Mouse (Mus musculus): ENCODE results near the gene Pik3ap1. TPM values are rescaled to one million over a fixed set of nuclear protein-coding genes. Genes with fewer than 3 reads are reported as not detected.
A peak's percentile ranks its signal among the peaks of the same experiment; 100 is the strongest.

Pik3ap1 gene
- polyA plus RNA-seq, 2 experiments from 2014 or later = 2.5 to 2.8 TPM

DNA sequence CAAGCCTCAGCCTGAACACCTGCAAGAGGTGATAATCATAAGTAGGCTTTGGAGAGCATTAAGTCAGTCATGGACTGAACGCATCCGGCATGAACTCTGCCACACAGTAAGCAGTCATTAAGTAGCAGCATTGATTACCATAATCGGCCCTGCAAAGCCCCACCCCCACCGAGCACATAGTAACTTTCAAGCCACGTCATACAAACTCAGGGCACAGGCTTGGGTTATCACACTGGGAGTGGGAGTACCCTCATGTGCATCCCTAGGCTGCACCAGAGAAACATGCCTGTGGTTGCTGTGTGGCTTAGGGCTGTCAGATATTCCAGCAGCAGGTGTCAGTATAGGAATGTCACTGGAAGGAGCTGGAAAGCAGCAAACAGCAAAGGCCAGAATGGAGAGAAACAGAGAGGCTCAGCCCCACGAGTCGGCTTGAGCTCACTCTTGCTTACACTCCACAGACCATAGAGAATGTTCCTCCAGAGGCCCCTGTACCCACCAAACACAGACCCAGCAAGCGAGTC, 105.1 kb downstream of the Pik3ap1 start:
- ATAC-seq = no peak

DNA sequence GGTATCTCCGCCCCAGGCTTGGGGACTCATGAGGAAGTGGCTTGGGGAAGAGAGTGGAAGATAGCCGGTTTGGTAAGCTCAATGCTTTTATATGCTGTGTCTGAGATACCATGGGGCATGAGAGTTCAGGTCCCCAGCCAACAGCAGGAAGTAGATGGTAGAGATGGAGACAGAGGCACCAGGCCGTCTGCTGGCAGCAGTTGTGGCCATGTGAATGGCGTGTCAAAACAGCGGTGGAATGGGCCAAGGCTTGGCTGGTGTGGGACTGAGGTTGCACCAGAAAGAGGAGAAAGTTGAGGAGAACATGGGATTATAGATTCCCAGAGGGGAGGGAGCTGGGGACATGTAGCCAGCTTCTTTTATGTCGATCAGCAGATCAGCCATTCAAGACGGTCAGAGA, 106.3 kb downstream of the Pik3ap1 start:
- no peak for ATAC-seq

DNA sequence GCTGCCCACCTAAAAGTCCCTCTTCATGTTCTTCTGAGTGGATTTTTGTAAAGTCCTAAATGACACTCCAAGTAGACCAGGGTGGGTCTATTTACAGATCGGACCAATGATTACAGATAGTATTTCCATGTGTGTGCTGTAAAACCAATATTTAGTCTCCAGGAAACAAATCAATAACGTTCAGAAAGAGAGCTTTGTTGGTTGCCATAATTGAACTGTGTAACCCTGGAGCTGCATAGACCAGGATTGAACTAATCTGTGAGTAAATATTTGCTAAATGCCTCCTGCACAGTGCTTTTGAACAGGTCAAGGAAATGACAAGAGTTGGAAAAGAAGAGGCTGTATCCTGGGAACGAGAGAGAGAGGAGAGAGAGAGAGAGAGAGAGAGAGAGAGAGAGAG, 109.3 kb downstream of the Pik3ap1 start:
- no peak for ATAC-seq

DNA sequence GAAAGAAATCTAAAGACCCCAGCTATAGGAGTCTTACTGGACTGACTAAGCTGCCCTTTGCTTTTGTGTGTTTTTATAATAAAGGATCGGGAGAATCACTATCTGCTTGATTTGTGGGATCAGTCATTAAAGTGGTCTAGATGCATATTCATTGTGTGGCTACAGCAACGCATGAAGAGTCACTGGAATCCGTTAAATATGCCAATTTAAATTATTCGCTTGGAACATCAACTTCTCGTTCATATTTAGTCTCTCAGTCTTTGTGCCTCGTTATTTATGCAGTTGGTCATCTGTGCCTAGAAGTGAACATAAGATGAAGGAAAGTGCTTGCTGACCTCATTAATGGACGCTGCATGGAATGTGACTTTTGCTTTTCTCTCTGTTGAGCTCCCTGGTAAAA, 114.0 kb downstream of the Pik3ap1 start:
- no peak for ATAC-seq

DNA sequence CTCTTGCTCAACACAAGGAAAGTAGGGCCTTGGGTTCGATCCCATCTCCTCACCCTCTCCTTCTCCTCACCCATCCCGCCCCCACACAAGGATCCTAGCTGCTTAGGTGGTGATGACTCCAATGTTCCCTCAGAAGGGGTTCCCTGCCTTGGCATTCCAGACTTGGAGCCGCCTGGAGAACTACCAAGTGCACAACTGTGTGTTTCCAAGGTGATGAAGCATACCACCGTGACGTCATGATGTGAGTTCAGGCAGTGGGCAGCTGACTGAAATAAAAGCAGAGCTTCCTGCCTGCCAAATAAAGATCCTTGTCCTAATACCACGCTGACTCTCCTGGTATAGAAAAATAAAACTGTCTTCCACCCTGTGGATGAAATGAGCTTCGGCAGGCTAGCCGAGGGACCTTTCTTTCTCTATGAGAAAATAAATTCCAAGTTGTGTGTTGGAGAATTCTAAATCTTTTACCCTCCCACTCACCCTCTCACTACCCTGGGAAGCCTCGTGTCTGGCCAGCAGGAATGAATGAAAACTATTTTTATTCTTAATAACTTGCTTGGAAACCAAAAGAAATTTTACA, 114.7 kb downstream of the Pik3ap1 start:
- no peak for ATAC-seq

DNA sequence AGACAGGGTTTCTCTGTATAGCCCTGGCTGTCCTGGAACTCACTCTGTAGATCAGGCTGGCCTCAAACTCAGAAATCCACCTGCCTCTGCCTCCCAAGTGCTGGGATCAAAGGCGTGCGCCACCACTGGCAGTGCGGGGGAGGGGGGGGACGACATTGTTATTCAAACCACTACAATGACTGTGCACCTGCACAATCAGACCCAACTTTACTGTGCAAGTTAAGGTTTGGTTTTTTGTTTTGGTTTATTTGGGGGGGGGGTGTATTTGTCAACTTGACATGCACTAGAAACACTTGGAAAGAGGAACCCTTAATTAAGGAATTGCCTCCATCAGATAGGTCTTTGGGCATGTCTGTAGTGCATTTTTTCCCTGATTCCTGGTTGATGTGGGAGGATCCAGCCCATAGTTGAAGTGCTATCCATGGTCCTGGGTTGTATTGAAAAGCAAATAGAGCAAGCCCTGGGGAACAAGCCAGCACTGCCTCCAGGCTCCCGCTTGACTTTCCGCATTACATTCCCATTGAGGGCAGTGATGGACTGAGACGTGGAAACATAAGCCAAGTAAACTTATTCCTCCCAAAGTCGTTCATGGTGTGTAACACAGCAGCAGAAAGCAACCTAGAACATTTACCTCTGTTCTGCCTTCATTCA, 118.5 kb downstream of the Pik3ap1 start:
- no peak for ATAC-seq

DNA sequence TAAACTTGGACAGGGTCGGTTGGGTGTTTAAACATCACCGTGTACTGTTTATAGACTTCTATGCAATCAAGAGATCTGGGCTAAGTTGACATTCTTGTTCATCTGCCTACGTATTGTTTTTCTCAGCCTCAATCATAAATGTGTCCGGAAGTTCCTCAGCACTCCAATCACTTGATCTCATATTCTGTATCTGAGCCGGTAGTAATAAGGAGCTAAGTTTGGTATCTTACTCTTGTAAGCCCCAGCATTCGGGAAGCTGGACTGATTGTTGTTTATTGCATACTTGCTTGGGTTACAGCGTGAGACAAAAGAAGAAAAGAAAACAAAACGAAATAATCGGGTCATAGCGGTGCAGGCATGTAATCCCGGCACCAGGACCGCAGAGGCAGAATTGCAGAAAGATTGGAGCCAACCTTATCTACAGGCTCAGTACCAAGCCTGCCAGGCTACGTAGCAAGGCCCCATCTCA, 120.5 kb downstream of the Pik3ap1 start:
- ATAC-seq = peak; percentile 64

DNA sequence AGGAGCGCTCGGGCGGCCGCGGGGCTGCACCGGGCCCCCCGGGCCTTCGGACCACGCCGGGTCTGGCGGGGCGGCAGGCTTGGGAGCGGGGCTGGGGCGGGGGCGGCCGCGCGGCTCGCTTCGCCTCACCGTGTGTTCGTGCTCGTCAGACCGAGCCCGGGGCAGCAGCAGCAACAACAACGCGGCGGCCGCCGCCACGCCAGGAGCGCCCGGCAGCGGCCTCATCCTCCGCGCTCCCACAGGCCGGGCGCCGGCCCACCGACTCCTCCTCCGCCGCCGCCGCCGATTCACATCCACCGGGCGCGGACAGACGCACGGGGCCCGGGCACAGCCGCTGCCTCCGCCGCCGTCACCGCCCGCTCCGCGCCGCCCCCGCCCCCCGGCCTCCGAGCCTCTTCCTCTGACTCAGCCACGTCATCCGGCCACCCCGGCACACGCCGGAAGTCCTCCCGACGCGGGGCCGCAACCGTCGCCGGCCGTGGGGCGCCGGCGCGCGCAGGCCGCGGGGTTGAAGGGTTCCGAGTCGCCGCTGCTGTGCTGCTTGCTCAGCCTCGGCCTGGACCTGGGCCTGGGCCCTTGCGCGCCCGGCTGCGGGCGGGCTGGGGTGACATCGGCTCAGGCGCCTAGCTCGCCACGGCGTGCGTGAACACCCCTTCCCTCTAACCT, 121.1 kb downstream of the Pik3ap1 start, which contains the start of gene Tm9sf3:
Gene Tm9sf3, minus strand, starts transcription at position 368 of the 666 bp plus-strand sequence.
- ATAC-seq = peak; percentile 79

DNA sequence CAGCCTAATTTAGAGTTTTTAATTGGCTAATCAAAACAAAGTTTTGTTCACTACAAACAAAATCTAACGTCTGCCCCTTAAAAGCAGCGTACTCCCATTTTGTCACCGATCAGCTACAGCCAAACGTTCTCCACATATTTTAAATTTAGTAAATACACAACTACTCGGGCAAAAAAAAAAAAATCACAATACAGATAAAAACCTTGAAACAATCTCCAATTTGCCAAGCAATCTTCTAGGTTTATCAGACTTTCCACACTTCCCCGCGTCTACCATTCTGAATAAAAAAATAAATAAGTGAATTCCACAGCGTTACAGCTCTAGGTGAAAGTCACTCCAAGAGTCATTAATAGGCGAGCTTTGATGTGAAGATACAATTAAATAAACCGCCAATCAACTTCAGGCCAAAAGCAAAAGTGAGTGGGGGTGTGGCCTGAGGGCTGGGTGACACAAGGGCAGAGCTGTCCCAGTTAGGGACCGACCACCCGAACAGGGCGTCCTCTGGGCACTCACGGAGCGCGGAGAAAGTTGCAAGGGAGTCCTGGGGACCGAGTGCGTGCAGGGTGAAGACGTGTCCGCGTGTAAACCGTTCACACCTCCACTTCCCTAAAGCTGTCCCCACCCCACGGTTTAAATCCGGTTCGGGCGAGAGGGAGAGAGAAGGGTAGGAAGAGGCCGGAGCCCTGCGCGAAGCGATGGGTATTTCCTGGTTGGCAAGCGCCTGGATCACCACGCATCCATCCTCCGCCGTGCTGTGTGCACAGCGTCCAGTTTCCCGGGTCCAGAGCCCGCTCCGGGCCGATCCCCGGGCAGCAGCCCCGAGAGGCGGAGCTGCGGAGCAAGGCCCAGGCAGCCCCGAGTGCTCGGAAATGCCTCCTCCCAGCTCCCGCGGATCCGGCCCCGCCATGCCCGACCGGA, 121.9 kb downstream of the Pik3ap1 start:
- ATAC-seq = peak; percentile 59

DNA sequence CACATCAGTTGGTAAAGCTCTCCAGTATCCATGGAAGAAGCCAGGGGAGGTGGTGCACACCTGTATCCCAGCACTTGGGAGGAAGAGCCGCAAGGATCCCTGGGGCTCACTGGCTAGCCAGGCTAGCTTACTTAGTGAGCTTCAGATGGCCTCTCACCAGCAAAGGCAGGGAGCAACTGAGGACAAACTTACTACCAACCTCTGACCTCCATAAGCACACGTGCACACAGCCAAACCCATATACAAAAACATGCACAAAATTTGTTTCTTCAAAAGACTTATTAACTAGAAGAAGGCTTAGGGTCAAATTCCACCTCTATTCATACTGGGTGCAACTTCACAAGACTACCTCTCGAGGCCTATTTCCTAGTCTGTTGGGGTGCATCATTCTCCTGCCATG, 124.2 kb downstream of the Pik3ap1 start:
- ATAC-seq = no peak

DNA sequence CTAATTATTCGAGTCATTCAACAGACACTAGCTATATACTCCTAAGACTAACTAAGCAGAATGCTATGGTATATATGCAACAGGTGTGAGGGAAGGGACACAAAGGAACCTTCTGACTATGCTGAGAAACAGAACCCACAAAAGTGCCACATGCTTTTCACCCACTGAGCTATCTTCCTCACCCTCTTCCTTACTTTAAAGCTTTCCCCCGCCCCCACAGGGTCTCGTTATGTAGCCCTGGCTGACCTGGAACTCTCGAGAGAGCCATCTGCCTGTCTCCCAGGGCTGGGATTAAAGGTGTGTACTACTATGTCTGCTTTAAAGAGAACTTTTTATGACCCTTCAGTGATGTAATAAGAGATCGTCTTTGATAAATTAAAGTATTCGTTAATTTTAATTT, 125.6 kb downstream of the Pik3ap1 start:
- no peak for ATAC-seq

DNA sequence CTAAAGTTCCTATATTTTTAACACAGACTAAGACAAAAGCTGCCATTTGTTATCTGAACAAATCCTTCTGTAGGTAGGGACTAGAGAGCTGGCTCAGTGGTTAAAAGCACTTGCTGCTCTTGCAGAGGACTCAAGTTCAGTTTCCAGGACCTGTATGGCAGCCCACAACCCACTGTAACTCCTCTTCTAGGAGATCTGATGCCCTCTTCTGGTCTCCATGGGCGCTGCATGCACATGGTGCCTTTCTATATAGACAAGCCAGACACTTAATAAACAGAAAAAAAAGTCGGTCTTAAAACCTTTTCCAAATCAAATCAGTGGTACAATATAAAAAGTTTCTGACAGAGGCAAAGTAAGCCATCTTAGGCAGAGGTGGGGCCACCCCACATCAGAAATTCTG, 126.2 kb downstream of the Pik3ap1 start:
- peak; percentile 43 for ATAC-seq

DNA sequence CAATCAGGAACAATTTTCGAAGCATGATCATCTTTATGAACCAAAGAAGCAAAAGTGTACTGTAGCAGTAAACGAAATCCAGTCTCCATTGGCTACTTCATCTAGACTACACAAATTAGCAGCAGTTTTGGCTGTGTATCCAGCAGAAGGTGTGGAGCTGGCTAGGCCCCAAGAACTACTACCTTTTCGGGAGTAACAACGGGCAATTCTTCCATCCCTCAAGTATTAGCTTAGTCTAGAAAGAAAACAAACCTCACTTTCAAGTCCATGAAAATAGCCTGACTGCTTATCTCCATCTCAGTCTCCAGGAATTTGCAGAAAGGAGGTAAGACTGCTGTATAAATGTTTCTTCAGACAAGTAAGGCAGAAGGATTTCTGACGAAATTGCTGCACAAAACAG, 130.3 kb downstream of the Pik3ap1 start:
- ATAC-seq = no peak

DNA sequence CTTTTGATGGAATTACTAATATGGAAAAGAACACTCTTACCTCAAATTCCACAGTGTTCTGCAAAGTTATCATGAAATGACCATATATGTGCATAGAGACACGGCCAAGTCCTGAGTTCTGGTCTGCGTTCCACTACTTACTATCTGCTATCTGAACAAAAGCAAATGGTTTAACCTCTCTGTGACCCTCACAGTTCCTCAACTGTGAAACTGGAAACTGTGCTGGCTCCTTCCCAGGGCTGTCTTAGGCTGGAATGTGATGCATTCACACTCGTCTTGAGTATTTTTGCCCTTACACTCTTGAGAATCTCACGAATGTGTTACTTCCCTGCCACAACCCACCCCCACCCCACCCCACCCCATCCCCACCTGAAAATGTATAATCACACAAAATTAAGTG, 135.9 kb downstream of the Pik3ap1 start:
- ATAC-seq = no peak

DNA sequence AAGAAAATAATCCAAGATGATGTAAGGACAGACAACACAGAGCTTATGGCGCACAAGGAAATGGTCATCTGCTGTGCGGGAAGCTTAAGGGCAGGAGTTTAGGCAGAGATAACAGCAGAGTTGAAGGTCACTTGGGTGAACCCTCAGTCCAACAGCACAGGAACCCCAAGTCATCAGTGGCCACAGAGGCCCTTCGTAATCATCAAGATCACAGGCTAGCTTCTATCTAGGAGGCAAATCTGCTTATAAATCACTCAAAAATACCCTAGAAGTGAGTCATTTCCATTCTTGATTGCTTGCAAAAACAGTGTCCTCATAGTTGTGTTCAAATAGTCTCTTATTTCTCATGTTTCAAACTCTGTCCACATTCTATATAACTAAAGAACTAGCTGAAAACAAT, 136.6 kb downstream of the Pik3ap1 start:
- no peak for ATAC-seq

DNA sequence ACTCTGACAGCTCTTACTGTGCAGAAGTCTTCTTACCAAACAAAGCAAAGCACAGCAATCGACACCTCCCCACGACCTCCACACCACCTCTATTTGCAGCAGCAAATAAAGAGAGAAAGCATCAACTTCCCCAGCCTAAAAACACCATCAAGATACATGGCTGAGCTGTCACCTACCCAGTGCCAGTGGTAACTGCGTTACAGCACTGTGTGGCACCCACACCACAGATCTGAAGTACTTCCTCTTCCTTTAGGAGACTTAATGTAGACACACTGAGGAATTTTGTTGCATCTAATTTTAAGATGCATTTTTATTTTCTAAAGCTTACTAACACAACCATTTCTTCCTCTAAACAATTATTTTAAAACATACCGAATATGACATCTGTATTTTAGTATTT, 138.6 kb downstream of the Pik3ap1 start:
- no peak for ATAC-seq

DNA sequence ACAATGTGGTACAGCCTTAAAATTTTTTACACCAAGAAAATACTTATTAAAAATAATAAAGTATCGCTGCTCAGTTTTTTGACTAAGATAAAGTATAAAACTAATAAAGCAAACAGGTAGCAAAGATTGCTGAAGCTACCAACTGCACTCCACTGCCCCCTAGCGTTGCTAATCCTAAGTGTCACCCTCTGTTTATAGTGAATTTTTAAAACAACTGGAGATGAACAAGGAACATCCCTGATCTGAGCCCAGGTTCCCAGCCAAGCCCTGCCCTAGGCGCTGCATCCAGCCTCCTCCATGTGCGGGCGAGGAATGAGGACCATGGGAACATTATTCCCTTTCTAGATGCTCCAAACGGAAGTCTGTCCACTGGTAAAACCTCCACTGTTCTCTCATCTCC, 140.3 kb downstream of the Pik3ap1 start:
- ATAC-seq = no peak

DNA sequence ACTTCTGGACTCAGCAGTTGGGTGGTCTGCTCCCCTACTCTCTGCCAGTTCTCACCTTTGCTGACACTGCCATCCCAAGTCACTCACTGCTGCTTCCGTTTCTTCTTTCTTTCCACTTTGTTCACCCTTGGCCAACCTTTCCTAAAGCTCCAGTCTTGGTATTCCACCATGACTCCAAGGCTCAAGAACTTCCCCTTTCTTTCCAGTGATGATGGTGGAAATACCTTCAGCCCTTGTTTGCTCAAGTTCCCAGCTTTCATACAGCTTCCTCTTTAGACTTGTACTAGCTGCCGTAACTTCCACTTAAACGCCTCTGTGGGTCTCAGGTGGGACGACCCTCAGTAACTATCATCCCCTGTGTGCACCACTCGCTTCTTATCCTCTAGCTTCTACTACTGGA, 142.9 kb downstream of the Pik3ap1 start:
- no peak for ATAC-seq

DNA sequence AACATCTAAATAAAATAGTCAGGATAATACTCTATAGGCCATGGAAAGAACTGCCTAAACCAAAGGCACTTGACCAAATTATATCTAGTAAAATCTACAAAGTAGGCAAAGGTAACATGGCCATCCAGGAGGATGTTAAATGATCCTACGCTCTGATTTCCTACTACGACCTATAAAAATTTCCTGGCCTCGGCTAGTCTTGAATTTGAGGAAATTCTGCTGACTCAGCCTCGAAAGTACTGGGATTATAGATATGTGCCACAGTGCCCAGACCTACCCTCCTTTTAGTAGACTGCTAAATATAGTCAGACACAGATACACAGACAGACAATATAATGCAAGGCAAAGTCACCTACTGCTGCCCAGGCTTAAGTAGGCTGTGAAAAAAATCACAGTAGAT, 151.2 kb downstream of the Pik3ap1 start:
- no peak for ATAC-seq
